Mouse (Mus musculus) stomach, embryonic 15.5 days (tissue): ENCODE measurements around the gene Zfp82. TPM values are rescaled to one million over a fixed set of nuclear protein-coding genes. Genes with fewer than 3 reads are reported as not detected.

ENCODE experiments used
- ATAC-seq: fragments of 200-750 bp; cut with Nextera tagmentation; 2 replicates; pipeline ENCODE4 v1.8.0; 2017; ENCODE audit warnings: low read depth, moderate number of reproducible peaks, moderate TSS enrichment; ENCODE audit not compliant: insufficient read depth, low FRiP score
- H3K27ac ChIP-seq: fragments of 300-500 bp; sonication (generic); 2 replicates; pipeline ENCODE4 v1.5.1; 2015; ENCODE audit warnings: mild to moderate bottlenecking, inconsistent platforms
- H3K27me3 ChIP-seq: fragments of 300-500 bp; sonication (generic); replicated peaks from 2 replicates; pipeline ENCODE4 v1.6.1; 2015; ENCODE audit warnings: inconsistent platforms
- H3K36me3 ChIP-seq: fragments of 300-500 bp; sonication (generic); 2 replicates; pipeline ENCODE4 v1.6.1; 2015; ENCODE audit warnings: inconsistent platforms
- H3K4me1 ChIP-seq: fragments of 300-500 bp; sonication (generic); 2 replicates; pipeline ENCODE4 v1.6.1; 2015; ENCODE audit warnings: inconsistent platforms
- H3K4me2 ChIP-seq: fragments of 300-500 bp; sonication (generic); 2 replicates; pipeline ENCODE4 v1.6.1; 2015; ENCODE audit warnings: mild to moderate bottlenecking, inconsistent platforms
- H3K4me3 ChIP-seq: fragments of 300-500 bp; sonication (generic); replicated peaks from 2 replicates; pipeline ENCODE4 v1.5.1; 2015; ENCODE audit warnings: inconsistent platforms
- H3K9ac ChIP-seq: fragments of 300-500 bp; sonication (generic); 2 replicates; pipeline ENCODE4 v1.6.1; 2015; ENCODE audit warnings: inconsistent platforms
- H3K9me3 ChIP-seq: fragments of 300-500 bp; sonication (generic); 2 replicates; pipeline ENCODE4 v1.6.1; 2016; ENCODE audit warnings: inconsistent platforms
- WGBS: fragments of 180-500 bp; shearing (Covaris S2); methylation state at CpG from one replicate; pipeline ENCODE4 v1.1.7; 2015; 5-methylcytosine and 5-hydroxymethylcytosine counted together
- polyA plus RNA-seq: library from polyadenylated mRNA; unstranded; fragments of >200 nt; fragmentation: Nextera tagmentation; extraction: Ambion mirVana; gene quantifications from 2 replicates; pipeline ENCODE4 v1.2.1, GENCODE M21; 2015

Gene Zfp82
- polyA plus RNA-seq, 1 experiment from 2014 or later = 4.1 TPM

DNA sequence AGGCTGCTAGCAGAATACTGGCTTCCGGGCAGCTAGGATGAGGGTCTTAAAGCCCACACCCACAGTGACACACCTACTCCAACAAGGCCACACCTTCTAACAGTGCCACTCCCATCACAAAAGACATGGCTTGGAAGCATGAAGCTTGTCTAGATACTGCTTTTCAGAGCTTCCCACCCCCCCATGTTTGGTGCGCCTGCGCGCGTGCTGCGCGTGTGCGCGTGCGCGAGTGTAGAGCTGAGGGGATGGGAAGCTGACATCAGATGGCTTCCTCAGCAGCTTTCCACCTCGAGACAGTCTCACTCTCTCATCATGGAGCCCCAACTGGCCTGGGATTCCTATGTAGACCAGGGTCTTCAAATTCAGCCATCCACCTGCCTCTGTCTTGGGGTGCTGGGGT is 38.4 kb downstream of the Zfp82 start:
- ATAC-seq = no peak
- 93% methylated on average over 12 of the region's 12 CpGs for WGBS
- no peak overlapping the region for H3K9ac ChIP-seq
- H3K36me3 ChIP-seq = 0 out of 2 replicates have a peak, but pooled peaks cover 5% of the 10 kb centered on the region
- H3K27me3 ChIP-seq = no peaks in the 10 kb centered on the region
- no peak overlapping the region for H3K4me2 ChIP-seq
- no peaks in the 10 kb centered on the region for H3K4me1 ChIP-seq
- H3K27ac ChIP-seq = no peak overlapping the region
- H3K9me3 ChIP-seq = no peaks in the 10 kb centered on the region
- H3K4me3 ChIP-seq = no peak overlapping the region

DNA sequence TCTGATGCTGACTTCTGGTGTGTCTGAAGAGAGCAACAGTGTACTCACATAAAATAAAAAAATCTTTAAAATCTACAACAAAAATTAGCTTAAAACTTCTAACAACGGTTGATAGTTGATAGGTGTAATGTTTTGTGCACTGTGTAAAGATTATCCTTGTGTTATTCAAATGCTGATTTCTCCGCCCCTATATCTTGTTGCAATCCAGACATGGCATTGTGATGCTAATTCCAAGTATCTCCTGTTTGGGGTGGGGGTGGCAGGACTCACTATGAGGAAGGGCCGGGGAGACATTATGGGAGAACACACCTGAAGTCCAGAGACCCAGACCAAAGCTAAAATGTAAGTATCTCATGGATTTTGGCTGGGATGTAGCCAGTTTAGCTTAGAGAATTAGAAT is 41.3 kb downstream of the Zfp82 start:
- 89% methylated on average over 3 of the region's 3 CpGs for WGBS
- Histone ChIP-seq H3K36me3 (0 out of 2 replicates have a peak, but pooled peaks cover 8% of the 10 kb centered on the region), H3K27me3 (no peaks in the 10 kb centered on the region), H3K4me2 (no peak overlapping the region), H3K27ac (no peak overlapping the region), H3K9me3 (no peaks in the 10 kb centered on the region), H3K4me3 (no peak overlapping the region), H3K4me1 (no peaks in the 10 kb centered on the region), H3K9ac (no peak overlapping the region)
- no peak for ATAC-seq

DNA sequence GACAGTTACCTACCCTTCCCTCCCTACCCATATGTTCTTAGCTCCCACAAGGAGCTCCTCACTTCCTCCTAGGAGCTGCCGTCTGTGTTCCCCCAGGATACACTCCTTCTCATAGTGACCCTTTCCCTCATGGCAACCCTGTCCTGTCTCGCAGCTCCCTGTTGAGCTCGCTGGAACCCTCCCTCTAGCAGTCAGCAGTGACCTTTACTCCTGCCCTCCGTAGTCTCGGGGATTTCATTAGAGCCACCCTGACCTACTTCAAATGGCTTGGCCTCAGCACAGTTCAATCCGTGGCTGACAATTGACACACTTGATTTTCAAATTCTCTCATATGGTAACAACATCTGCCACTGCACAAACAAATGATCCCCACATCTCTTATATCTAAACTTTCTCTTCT is 42.0 kb downstream of the Zfp82 start:
- H3K36me3 ChIP-seq = peaks cover 11% of the 10 kb centered on the region; the same call in 1 of the 2 replicates
- WGBS = 29% methylated on average over 6 of the region's 6 CpGs
- H3K27ac ChIP-seq = no peak overlapping the region
- no peaks in the 10 kb centered on the region for H3K27me3 ChIP-seq
- no peak overlapping the region for H3K4me3 ChIP-seq
- no peak for ATAC-seq
- H3K9ac ChIP-seq = no peak overlapping the region
- H3K4me1 ChIP-seq = no peaks in the 10 kb centered on the region
- H3K4me2 ChIP-seq = no peak overlapping the region
- H3K9me3 ChIP-seq = no peaks in the 10 kb centered on the region

DNA sequence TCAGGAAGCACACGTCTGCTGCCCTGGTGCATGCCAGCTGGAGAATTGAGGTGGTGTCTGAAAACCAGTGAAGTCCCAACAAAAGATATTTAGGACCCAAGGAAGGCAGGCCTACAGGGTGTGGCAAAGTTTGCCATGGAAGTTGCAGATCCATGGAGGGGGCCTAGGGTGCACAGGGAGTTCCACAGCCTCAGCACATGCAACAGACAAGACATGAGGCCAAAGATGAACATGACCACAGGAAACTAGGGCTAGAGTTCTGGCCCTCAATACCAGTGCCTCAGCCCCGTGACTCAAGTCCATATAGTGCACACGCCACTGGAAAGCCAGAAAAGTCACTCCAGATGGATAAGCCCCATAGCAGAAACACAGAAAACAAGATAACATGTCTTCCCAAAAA is 44.1 kb downstream of the Zfp82 start:
- 82% methylated on average over 3 of the region's 3 CpGs for WGBS
- H3K27ac ChIP-seq = no peak overlapping the region
- H3K9me3 ChIP-seq = no peaks in the 10 kb centered on the region
- no peak overlapping the region for H3K4me3 ChIP-seq
- no peak overlapping the region for H3K9ac ChIP-seq
- peaks cover 28% of the 10 kb centered on the region for H3K36me3 ChIP-seq
- no peaks in the 10 kb centered on the region for H3K27me3 ChIP-seq
- no peak overlapping the region for H3K4me2 ChIP-seq
- ATAC-seq = no peak
- H3K4me1 ChIP-seq = no peaks in the 10 kb centered on the region

DNA sequence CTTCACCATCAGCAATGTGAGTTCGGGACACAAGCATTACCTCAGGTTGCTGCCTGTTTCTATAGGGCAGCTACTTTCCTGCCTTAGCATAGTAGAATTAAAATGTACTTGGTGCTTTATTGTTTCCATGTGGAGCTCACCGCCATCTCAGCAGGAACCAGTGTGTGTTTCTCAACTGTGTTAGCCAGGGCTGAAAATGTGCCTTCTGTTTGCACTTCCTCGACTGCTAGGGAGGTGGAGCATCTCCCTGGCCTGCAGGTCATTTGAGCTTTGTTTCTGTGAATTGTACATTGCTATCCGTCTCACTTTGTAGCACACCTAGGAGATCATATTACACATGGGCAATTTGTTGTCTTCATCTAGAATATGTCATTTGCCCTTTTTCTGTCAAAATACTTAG is 45.4 kb downstream of the Zfp82 start:
- H3K4me2 ChIP-seq = no peak overlapping the region
- H3K9me3 ChIP-seq = no peaks in the 10 kb centered on the region
- ATAC-seq = no peak
- H3K36me3 ChIP-seq = peaks cover 40% of the 10 kb centered on the region
- no peak overlapping the region for H3K27ac ChIP-seq
- H3K4me1 ChIP-seq = no peaks in the 10 kb centered on the region
- no peak overlapping the region for H3K4me3 ChIP-seq
- H3K9ac ChIP-seq = no peak overlapping the region
- no peaks in the 10 kb centered on the region for H3K27me3 ChIP-seq
- WGBS = 62% methylated on average over 4 of the region's 4 CpGs

DNA sequence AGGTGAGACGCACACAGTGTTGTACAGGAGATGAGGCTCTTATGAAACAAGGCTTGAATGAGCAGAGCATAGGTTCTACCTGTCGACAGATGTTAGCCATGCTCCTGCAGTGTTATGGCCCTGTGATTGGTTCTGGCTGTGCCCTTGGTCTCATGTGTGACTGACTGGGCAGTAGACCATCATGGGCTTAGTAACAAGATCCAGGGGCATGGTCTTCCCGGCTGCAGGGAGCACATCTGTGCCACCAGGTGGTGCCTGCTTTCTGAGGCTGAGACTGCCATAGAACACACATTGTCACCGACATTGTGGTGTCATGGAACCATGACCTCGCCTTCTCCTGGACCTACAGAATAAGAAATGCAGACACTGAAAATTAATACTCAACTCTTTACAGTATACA is 47.3 kb downstream of the Zfp82 start:
- no peak for ATAC-seq
- no peak overlapping the region for H3K4me3 ChIP-seq
- no peaks in the 10 kb centered on the region for H3K9me3 ChIP-seq
- no peak overlapping the region for H3K27ac ChIP-seq
- 82% methylated on average over 5 of the region's 5 CpGs for WGBS
- H3K4me1 ChIP-seq = no peaks in the 10 kb centered on the region
- no peaks in the 10 kb centered on the region for H3K27me3 ChIP-seq
- H3K36me3 ChIP-seq = peaks cover 41% of the 10 kb centered on the region
- H3K9ac ChIP-seq = no peak overlapping the region
- H3K4me2 ChIP-seq = no peak overlapping the region

DNA sequence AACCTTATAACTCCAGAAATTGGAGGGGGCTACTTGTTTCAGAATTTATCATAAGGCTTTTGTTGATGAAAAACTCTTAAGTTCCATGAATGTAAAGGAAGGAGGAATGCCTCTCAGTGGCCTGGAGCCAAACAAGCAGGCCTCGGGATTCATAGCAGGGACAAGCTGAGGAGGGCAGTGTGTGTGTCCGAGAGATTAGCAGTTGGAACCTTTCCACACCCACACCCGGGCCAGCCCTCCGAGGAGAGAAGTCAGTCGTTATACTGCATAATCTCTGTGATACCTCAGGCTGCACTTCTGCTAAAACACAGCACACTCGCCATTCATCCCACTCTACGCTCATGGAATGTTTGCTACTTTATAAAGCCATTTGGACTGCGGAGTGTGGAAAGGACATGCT is 48.9 kb downstream of the Zfp82 start:
- peaks cover 49% of the 10 kb centered on the region for H3K36me3 ChIP-seq
- WGBS = 80% methylated on average over 8 of the region's 8 CpGs

DNA sequence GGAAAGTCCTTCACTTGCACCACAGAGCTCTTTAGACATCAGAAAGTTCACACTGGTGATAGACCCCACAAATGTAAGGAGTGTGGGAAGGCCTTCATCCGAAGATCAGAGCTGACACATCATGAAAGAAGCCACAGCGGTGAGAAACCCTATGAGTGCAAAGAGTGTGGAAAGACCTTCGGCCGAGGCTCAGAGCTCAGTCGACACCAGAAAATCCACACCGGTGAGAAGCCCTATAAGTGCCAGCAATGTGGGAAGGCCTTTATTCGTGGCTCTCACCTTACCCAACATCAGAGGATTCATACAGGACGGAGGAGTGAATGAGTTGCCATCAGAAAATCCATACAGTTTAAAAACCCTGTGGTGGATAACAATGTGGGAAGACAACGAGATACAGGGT is 49.4 kb downstream of the Zfp82 start:
- Histone ChIP-seq H3K4me2 (no peak overlapping the region), H3K27ac (no peak overlapping the region), H3K27me3 (no peaks in the 10 kb centered on the region), H3K9me3 (no peaks in the 10 kb centered on the region), H3K4me1 (no peaks in the 10 kb centered on the region), H3K36me3 (peaks cover 52% of the 10 kb centered on the region), H3K9ac (no peak overlapping the region), H3K4me3 (no peak overlapping the region)
- no peak for ATAC-seq
- WGBS = 91% methylated on average over 9 of the region's 9 CpGs

More for the DNA sequence above, 48.9 kb downstream of the Zfp82 start:
- Histone ChIP-seq H3K4me1 (no peaks in the 10 kb centered on the region), H3K4me3 (no peak overlapping the region), H3K27me3 (no peaks in the 10 kb centered on the region), H3K9ac (no peak overlapping the region), H3K4me2 (no peak overlapping the region), H3K27ac (no peak overlapping the region), H3K9me3 (no peaks in the 10 kb centered on the region)
- ATAC-seq = no peak

DNA sequence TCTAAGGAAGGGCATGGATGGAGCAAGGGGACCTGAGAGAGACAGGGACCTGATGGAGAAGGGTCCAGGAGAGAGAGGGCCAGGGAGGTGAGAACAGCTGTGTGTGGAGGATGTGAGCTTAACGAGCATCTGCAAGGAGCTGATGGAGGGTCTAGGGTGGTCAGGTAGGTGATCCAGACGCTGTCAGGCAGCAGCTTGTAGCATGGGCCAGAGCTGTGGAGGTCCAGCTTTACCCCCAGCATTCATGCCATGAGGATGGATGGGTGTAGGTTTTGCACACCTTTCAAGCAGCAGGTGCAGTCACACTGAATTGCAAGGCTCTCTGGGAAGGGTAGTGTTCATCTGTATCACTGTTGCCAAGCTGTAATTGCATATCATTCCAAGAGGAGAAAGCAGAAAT is 53.2 kb downstream of the Zfp82 start:
- no peaks in the 10 kb centered on the region for H3K9me3 ChIP-seq
- H3K36me3 ChIP-seq = peaks cover 63% of the 10 kb centered on the region
- no peak overlapping the region for H3K27ac ChIP-seq
- ATAC-seq = no peak
- no peak overlapping the region for H3K9ac ChIP-seq
- H3K27me3 ChIP-seq = no peaks in the 10 kb centered on the region
- no peak overlapping the region for H3K4me2 ChIP-seq
- 78% methylated on average over 2 of the region's 2 CpGs for WGBS
- H3K4me3 ChIP-seq = no peak overlapping the region
- no peaks in the 10 kb centered on the region for H3K4me1 ChIP-seq

DNA sequence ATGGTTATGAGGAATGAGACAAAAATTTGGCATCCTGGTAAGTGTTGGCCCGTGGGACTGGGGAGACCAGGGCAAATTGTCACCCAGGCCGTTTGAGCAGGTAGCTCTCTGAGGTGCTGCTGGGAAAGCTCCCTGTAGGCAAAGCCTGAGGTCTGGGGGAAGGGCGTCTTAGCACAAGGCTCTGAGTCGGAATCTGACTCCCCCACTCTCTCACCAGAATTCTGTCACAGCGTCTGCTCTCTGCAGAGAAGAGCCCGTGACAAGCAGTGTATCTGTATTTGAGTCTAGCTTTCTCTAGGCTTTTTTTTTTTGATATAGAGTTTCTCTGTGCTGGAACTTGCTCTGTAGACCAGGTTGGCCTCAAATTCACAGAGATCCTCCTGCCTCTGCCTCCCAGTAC is 55.5 kb downstream of the Zfp82 start:
- Histone ChIP-seq H3K27ac (no peak overlapping the region), H3K9me3 (no peaks in the 10 kb centered on the region), H3K9ac (no peak overlapping the region), H3K4me1 (no peaks in the 10 kb centered on the region), H3K4me3 (no peak overlapping the region), H3K4me2 (no peak overlapping the region), H3K36me3 (peaks cover 46% of the 10 kb centered on the region), H3K27me3 (no peaks in the 10 kb centered on the region)
- no peak for ATAC-seq
- WGBS = 96% methylated on average over 6 of the region's 6 CpGs

DNA sequence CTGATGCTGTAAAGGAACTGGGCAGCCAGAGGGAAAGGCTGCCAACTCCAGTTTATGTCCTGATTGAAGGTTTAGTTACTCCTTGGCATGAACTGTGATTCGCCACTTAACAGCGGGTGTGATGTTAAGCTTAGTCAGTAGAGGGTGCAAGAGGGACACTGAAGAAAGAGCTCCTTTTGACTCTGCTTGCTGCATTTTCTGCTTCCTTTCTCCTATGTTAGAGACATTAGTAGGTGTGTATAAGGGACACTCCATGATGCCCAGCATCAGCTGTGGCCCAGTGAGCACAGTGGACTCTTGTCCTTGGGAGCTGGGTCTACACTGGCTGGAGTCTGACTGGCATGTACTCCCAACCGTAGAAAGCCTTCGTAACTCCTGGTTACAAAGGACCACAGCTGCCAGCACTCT is 59.7 kb downstream of the Zfp82 start:
- Histone ChIP-seq H3K9ac (no peak overlapping the region), H3K27ac (no peak overlapping the region), H3K4me3 (no peak overlapping the region), H3K27me3 (no peaks in the 10 kb centered on the region), H3K9me3 (no peaks in the 10 kb centered on the region), H3K36me3 (peaks cover 31% of the 10 kb centered on the region), H3K4me1 (no peaks in the 10 kb centered on the region), H3K4me2 (no peak overlapping the region)
- 72% methylated on average over 4 of the region's 4 CpGs for WGBS
- no peak for ATAC-seq

DNA sequence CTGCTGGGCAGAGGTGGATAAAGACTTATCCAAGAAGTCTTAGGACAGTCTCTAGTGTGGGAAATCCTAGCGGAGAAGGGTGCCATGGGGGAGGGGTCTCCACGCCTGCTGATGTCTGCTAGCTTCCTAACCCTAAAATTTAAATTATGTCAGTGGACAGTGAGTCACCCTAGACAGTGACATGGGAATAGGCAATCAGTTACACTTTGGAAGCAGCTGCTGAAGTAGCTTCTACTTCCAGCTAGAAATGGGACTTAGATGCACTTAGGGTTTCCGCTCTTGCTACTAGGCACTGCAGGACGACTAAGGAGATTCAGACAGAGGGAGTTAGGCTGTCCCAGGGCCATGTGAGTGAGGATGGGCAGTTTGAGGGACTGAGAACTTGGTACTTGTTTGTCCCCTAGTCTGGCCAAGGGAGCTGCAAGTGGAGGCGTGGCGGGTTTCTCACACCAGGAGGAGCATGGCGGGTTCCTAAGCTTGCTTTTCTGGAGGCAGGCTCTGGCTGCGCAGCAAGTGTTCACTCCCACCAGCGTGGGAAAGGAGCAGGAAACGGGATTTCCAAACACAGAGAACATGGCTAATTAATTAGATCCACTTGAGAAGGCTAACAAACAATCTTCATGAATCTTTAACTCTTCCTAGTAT is 62.0 kb downstream of the Zfp82 start:
- no peaks in the 10 kb centered on the region for H3K27me3 ChIP-seq
- peaks cover 13% of the 10 kb centered on the region for H3K36me3 ChIP-seq
- ATAC-seq = no peak
- no peaks in the 10 kb centered on the region for H3K9me3 ChIP-seq
- 74% methylated on average over 10 of the region's 10 CpGs for WGBS
- H3K4me1 ChIP-seq = no peaks in the 10 kb centered on the region
- no peak overlapping the region for H3K9ac ChIP-seq
- H3K4me2 ChIP-seq = no peak overlapping the region
- no peak overlapping the region for H3K4me3 ChIP-seq
- H3K27ac ChIP-seq = no peak overlapping the region
